Mouse (Mus musculus) heart, postnatal 0 days (tissue): ENCODE data around the gene AU015836.

Experiments
- CTCF ChIP-seq: IDR thresholded peaks from 2 replicates; pipeline ENCODE4 v1.5.1; 2016; ENCODE audit warnings: antibody characterized with exemption, control low read depth, low read depth
- EP300 ChIP-seq: IDR thresholded peaks from 2 replicates; pipeline ENCODE4 v1.6.1; 2016; ENCODE audit warnings: antibody characterized with exemption, low read depth

- TF ChIP-seq CTCF (no peak), EP300 (no peak)
These were observed 10.0 kb upstream of the AU015836 start for GRCm38 (mm10) chrX:93958502-93958901.
